Mouse (Mus musculus) adrenal gland, postnatal 10 days (tissue): ENCODE data around the gene Glis3. TPM values are rescaled to one million over a fixed set of nuclear protein-coding genes. Genes with fewer than 3 reads are reported as not detected.

ENCODE experiments used
- DNase-seq: peaks from one replicate; pipeline ENCODE4 v3.0.0; 2021; ENCODE audit warnings: mixed read lengths
- long read RNA-seq, 2 experiments: library from polyadenylated mRNA; stranded (forward); transcript quantifications; one replicate each; pipeline ENCODE4 v2.0.0; 2021
- total RNA-seq, 2 experiments: library from RNA; stranded (reverse); gene quantifications; 2 replicates each; pipeline ENCODE4 v1.2.3; 2021

The Glis3 gene
- total RNA-seq = 1 to 10 TPM; 6.6 to 7.5 TPM
- long read RNA-seq, experiment 1, partial matches to known transcripts = 0 of 2 reads
- long read RNA-seq, experiment 1, other reads (novel, unspliced or antisense) = 2 of 2 reads
- long read RNA-seq, experiment 2, partial matches to known transcripts = 1 of 1 reads
- long read RNA-seq, experiment 2, other reads (novel, unspliced or antisense) = 0 of 1 reads

- peak; percentile 76 for DNase-seq
Measured at GRCm38 (mm10) chr19:28679776-28680391, at the start of gene Glis3. Gene Glis3, minus strand, starts transcription at chr19:28680077.

- DNase-seq = peak; percentile 78
Measured at GRCm38 (mm10) chr19:28726161-28726880, 46.4 kb upstream of the Glis3 start.

DNA sequence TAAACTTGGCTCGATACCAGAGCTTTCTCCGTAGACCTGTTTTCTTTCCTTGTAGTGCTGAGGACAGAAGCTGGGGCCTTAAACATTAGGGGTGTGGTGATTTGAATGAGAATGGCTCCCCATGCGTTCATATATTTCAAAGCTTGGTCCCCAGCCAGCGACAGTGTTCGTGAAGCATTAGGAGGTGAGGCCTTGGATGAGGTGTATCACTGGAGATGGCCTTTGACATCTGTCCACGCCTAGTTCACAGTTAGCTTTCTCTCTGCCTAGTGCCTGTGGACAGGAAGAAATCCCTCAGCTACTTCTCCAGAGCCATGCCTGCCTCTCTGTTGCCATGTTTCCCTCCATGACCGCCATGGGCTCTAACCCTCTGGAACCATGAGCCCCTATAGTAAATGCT, 44.8 kb upstream of the Glis3 start:
- no peak for DNase-seq

GRCm38 (mm10) chr19:28722626-28723025, 42.7 kb upstream of the Glis3 start:
- DNase-seq = no peak

- DNase-seq = no peak
Measured at GRCm38 (mm10) chr19:28721834-28722233, 42.0 kb upstream of the Glis3 start.

DNA sequence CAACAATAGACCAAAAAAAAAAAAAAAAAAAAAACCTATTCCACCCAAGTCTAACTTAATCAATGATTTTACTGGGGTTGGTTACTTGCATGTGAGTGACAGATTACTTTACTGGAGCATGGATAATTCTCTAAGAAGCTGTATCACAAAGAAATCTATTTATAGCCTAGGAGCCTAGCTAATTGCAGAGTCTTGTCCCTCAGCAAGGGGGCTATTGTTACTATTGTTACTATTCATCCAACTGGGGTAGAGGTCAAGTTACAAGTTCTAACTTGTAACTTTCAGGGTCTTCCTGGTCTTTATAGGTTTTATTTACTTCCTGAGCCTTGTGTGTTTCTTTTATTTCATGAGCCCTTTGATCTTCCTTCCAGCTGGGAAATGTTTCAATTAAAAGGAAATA, 40.1 kb upstream of the Glis3 start:
- no peak for DNase-seq

GRCm38 (mm10) chr19:28714674-28715073, 34.8 kb upstream of the Glis3 start:
- no peak for DNase-seq

- no peak for DNase-seq
Measured at GRCm38 (mm10) chr19:28697718-28698117, 17.8 kb upstream of the Glis3 start.

DNA sequence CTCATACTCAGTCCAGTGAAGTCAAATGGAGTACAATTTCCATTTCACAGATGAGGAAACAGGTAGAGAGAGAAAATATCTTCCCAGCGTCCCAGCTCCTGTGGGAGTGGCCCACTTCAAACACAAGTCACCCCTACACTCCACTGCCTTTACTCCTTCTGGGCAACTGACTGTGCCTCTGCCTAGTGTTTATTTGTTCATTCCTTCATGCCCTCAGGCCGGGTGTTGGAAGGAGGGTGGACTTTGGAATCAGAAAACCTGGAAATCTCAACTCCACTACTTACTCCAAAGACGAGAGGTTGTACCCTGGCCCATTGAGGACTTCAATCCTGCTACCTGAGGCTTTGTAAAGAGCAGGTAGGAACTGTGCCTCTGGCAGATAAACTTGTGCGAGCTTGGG, 6.5 kb upstream of the Glis3 start:
- no peak for DNase-seq

- no peak for DNase-seq
Measured at GRCm38 (mm10) chr19:28685484-28685883, 5.6 kb upstream of the Glis3 start.

DNA sequence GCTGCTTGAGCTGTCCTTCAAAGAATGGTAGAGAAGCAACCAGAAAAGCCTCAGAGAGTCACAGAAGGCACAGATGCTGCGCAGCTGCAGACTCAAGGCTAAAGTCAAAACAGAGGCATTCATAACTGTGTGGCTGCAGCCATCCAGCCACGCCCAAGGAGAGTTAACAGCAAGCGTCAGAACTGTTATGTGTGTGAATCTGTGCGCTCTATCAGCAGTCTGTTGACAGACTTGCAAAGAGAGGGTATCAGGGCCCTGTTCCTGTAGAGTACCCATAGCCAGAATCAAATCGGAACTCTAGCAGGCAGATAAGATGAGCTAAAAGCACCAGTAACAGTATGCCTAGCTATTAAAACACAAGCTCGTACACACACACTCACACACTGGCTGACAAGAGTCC, 4.5 kb upstream of the Glis3 start:
- no peak for DNase-seq

- no peak for DNase-seq
Measured at GRCm38 (mm10) chr19:28683346-28683745, 3.5 kb upstream of the Glis3 start.

DNA sequence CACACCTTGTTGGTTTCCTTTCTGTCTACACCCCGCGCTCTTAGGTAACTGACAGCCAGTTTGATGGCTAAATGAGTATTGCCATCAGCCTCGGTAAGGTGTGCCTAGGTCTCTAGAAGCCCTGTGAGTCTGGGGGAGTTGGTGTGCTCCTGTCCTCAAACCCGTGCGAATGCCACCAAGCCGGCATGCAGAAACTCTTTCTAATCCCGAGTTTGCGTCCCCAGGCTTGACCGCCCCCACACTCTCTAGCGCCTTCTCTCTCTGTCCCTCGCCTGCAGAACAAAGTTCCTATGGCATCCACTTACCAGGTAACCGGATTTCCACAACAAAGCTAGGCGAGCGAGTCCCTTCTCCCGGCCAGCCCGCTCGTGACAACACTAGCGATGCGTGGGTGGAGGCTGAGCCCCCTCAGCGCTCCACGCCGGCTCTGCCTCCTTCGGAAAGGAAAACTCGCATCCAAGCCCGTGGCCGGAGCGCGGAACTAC, 544 bp downstream of the Glis3 start:
- DNase-seq = no peak

DNA sequence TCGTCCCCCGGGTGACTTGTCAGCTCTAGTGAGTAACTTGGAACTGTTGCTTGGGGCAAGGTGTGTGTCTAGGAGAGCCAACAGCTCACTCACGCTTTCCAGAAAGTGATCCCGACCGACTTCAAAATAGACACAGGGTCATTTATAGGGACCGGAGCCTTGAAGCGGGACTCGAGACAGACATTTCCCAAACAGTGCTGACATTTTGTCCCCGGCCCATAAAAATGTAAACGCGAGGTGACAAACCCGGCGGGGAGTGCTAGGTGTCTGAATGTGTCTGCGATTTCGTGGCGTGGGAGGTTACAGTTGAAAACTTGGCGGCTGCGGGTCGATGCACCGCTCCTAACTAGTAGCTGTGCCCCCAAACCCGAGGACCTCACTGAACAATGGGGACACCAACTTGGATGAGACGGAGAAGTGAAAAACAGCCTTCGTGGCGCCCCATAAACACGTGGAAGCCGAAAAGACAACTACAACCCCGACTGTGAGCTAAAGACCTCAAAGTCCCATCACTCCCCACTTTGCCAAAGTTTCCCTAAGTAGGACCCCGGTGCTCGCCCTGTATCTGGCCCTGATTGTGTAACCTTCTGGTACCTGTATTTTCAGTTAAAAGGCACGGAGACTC, 1.1 kb downstream of the Glis3 start:
- DNase-seq = peak; percentile 15

DNA sequence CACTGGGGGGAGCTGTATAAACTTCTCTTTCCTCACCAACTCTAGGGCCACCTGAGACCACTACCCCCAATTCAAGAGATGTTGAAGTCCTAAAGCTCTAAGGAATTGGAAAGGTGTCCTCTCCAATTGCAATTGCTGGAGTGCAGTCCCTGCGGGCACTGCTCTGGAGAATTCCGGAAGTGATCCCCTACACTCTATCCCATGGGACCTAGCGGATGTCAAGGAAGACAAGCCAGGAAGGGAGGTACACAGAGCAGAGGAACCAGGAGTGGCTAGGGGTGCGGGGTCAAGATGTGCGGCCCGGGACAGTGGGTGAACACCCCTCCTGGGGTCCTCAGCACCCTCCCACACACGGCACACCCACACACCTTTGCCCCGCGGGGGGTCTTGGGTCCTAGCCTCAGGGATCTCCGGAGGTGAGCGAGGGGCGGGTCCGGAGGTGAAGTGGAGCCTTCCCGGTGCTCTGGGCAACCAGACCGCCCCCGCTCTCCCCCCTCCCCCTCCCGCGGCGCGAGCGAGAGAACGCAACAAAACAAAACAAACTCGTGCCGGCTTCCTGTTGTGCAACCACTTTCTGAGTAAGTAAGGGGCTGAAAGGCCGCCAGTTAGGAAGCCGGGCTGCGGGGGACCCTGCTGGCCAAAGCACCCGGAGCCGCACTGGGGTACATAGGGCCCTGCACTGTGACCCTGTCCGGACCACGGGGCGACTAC, 2.0 kb downstream of the Glis3 start:
- peak; percentile 75 for DNase-seq

DNA sequence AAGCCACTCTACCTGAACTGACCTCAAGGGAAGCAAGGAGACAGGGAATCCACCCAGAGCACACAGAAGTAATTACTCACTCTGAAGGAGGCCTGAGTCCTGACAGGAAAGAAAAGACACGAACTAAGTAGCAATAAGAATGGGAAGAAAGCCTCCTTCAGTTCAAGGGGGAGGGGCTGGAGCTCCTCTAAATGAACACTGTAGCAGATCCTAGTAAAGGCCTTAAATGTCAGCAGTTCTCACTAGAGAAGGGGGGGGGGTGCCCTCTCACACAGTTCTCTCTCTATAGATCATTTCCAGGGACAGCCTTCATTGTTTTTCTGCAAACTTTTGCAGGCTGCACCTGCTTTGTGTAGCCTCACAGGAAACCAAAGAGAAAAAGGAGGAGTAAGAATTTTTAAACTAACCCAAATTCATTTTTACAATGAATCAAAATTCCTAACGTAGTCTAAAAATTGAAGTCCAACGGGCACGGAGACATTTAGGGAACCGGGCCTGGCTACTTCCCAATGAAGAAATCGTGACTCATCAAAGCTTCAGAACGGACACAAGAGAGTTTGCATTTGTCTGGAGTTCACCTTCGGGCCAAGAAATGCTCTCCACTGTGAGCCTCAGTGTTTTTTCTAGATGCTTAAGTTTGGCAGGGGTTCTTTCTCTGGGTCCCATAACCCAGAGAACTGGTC, 2.7 kb downstream of the Glis3 start:
- peak; percentile 56 for DNase-seq

GRCm38 (mm10) chr19:28663781-28664180, 16.1 kb downstream of the Glis3 start:
- no peak for DNase-seq

DNA sequence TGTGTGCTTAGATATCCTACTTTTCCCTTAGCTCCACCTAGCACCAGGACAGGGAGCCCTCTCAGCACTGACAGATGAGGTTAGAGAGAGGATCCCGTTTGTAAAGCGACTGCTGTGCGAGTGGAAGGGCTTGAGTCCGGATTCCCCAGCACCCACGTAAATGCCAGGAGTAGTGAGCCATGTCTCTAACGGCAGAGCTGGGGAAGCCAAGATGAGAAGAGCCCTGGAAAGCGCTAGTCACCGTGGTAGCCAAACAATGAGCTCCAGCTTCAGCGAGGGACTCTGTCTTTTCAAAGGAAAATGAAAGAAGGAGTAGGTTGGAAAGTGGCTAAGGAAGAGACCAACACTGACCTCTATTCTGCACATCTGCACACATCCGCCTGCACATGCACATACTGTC, 16.7 kb downstream of the Glis3 start:
- DNase-seq = no peak

DNA sequence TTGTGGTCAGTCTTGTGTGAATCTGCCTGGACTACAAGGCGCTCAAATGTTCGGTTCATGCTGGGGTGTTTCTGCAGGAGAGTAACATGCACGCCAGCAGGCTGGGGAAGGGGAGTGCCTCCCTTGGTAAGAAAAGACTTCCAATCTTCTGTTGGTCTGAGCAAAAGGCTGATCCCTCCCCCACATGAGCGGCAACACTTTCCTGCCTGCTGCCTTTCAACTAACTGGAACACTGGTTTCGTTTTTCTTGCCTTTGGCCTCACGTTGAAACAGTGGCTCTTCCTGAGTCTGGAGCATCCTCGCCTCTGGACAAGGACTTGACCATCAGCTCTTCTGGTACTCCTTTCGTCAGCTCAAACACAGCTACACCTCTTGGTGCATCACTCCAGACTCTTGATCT, 17.4 kb downstream of the Glis3 start:
- no peak for DNase-seq

DNA sequence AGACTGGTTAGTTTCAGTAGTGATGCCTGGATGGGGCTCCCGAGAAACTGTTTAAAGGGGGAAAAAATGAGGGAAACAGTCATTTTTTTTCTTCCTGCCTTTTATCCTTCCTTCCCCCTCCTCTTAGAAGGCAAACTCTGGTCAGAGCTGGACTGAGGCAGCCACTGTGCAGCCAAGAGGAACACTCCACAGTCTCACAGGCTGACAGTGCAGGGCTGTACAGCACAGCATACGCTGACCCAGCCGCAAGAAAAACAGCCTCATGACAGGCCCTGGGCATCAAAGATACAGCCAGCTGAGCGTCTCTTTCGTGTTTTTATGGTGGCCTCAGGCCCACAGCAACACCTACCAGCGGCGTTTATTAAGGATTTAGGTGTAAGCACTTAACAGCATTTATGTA, 19.0 kb downstream of the Glis3 start:
- no peak for DNase-seq

GRCm38 (mm10) chr19:28657686-28658195, 22.1 kb downstream of the Glis3 start:
- DNase-seq = no peak

GRCm38 (mm10) chr19:28656882-28657281, 23.0 kb downstream of the Glis3 start:
- no peak for DNase-seq
